Mouse (Mus musculus) hindbrain, postnatal 0 days (tissue): ENCODE measurements at regions not wholly inside any gene's neighbourhood (a gene's known extent, or its start where the extent isn't known, plus 50 kb on each side); places are given as distances from the start of the nearest gene placed in this dataset.
A peak's percentile ranks its signal among the peaks of the same experiment; 100 is the strongest.

Source experiments
- ATAC-seq: fragments of 200-750 bp; cut with Nextera tagmentation; 2 replicates; pipeline ENCODE4 v1.8.0; 2017; ENCODE audit warnings: mild to moderate bottlenecking, moderate TSS enrichment, moderate library complexity
- DNase-seq: peaks from one replicate; pipeline ENCODE4 v3.0.0-alpha.2; 2015; ENCODE audit warnings: low spot score
- H3K27ac ChIP-seq: fragments of 300-500 bp; sonication (generic); 2 replicates; pipeline ENCODE4 v1.5.1; 2014; ENCODE audit warnings: mild to moderate bottlenecking
- H3K27me3 ChIP-seq: fragments of 300-500 bp; sonication (generic); 2 replicates; pipeline ENCODE4 v1.6.1; 2014; ENCODE audit warnings: low read length, mixed read lengths; ENCODE audit not compliant: insufficient read depth
- H3K36me3 ChIP-seq: fragments of 300-500 bp; sonication (generic); 2 replicates; pipeline ENCODE4 v1.6.1; 2014; ENCODE audit warnings: low read length, mixed read lengths; ENCODE audit not compliant: insufficient read depth
- H3K4me1 ChIP-seq: fragments of 300-500 bp; sonication (generic); 2 replicates; pipeline ENCODE4 v1.6.1; 2014; ENCODE audit warnings: antibody characterized with exemption, low read length, mixed read lengths; ENCODE audit not compliant: insufficient read depth
- H3K4me2 ChIP-seq: fragments of 300-500 bp; sonication (generic); 2 replicates; pipeline ENCODE4 v1.6.1; 2014; ENCODE audit warnings: low read depth, mild to moderate bottlenecking, low read length, moderate library complexity, mixed read lengths
- H3K4me3 ChIP-seq: fragments of 300-500 bp; sonication (generic); 2 replicates; pipeline ENCODE4 v1.5.1; 2014; ENCODE audit warnings: low read length
- H3K9ac ChIP-seq: fragments of 300-500 bp; sonication (generic); replicated peaks from 2 replicates; pipeline ENCODE4 v1.6.1; 2014; ENCODE audit warnings: mild to moderate bottlenecking, low read length, moderate library complexity, mixed read lengths
- H3K9me3 ChIP-seq: fragments of 300-500 bp; sonication (generic); 2 replicates; pipeline ENCODE4 v1.6.1; 2016; ENCODE audit warnings: low read length, mixed read lengths
- CTCF ChIP-seq: IDR thresholded peaks from 2 replicates; pipeline ENCODE4 v1.5.1; 2016; ENCODE audit warnings: antibody characterized with exemption, control low read depth, low read depth
- WGBS: fragments of 180-500 bp; shearing (Covaris S2); extraction: QIAGEN DNeasy Blood & Tissue Kit; methylation state at CpG from one replicate; pipeline ENCODE4 v1.1.7; 2014; 5-methylcytosine and 5-hydroxymethylcytosine counted together

DNA sequence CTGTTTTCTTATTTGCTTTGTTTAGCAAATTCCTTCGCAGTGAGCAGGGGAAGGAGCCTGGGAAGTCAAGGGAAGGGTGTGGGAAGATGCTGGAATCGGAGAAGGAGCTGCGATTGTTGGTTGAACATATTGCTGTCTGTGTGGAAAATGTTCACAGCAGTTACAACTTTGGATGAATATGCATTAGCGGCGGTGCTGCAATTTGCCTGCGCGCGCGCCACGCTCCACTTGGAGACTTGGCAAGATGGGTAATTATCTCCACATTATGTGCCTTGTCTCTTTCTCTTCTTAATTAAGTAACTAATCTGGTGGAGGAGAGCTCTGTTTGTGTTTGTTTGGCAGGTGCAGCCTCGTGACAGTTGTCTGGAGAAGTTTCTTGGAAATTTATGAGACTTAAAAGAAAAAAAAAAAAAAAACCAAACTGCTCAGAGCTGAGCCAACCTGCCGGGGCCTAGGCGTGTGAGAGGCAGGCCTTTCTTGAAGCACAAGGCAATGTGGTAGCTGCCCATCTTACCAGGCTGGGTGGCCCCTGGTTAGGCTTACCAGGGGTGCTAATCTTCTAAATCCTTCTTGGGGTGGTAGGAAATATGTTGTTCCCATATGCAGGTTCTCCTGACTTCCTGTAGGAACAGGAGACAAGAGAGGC lies 279.2 kb upstream of the Tle3 start:
- TF ChIP-seq CTCF: no peak
- H3K27ac ChIP-seq: no peak overlapping the region
- DNase-seq (no peak), ATAC-seq (no peak)
- H3K4me1 ChIP-seq: no peaks in the 10 kb centered on the region
- no peaks in the 10 kb centered on the region for H3K27me3 ChIP-seq
- no peaks in the 10 kb centered on the region for H3K9me3 ChIP-seq
- no peaks in the 10 kb centered on the region for H3K36me3 ChIP-seq
- no peak overlapping the region for H3K9ac ChIP-seq
- H3K4me3 ChIP-seq: no peak overlapping the region
- no peak overlapping the region for H3K4me2 ChIP-seq
- 49% methylated on average over 13 of the region's 13 CpGs for WGBS

DNA sequence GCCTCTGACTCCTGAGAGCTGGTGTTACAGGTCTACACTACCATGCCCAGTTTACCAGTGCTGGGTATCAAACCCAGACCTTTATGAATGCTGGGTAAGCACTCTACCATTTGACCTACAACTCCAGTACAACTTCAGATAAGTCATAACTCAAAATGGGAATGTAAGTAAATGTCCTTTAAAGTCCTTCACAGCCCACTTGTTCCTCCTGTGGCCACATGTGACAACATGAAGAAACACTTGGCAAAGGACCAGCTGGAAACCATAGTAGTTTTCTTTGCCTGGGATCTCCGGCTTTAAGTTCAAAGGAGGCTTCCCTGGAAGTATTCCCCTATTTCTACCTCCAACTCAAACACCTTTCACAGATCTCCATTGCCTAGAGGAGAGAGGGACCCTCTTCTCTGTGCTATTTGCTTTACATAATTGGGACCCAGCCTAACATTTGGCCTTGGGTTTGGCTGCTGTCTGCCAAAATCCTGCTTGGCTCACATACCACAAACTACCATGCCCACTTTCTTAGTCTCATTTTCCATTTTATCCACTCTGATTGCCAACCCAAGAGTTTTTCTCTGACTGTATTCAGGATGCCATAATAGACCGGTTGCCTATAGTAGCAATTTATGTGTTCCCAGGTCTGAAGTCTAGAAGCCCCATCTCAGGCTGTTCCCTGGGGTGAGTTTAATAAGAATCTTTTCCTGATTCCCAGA lies 276.9 kb upstream of the Tle3 start:
- DNase-seq (no peak), ATAC-seq (no peak)
- no peak overlapping the region for H3K27ac ChIP-seq
- H3K9me3 ChIP-seq: no peaks in the 10 kb centered on the region
- no peak overlapping the region for H3K4me2 ChIP-seq
- H3K36me3 ChIP-seq: no peaks in the 10 kb centered on the region
- TF ChIP-seq CTCF: no peak
- H3K9ac ChIP-seq: no peak overlapping the region
- H3K4me3 ChIP-seq: no peak overlapping the region
- H3K4me1 ChIP-seq: no peaks in the 10 kb centered on the region
- 55% methylated on average over 2 of the region's 2 CpGs for WGBS
- H3K27me3 ChIP-seq: no peaks in the 10 kb centered on the region

DNA sequence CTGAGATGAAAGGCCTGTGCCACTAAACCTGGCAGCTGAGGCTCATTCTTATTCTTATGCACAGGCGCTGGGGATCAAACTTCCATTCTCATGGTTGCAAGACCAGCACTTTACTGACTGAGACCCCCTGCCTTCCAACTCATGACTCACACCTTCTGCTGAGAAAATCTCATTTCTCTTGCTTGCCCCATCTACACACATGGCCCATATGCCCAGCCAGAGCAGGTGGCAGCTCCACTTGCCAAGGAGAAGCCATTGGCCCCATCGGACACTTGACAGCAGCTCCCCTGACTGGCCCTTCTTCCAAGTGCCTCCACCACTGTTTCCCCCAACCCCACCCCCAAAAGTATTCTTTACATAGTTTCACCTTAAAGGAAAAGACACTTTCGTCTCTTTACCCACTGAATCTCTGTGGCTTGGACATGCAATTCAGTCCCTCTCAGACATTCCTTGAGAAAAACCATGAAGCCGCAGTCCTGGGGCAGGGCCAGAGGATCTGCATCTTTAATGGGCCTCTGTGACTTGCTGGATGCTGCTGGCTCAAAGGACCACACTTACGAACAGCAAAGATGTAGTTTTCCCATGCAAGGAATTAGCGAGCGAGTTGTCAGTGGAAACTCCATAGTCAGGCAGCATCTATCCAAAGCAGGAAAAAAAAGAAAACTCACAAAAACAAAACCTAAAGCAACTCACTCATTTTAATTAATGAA lies 270.3 kb upstream of the Tle3 start:
- peak; percentile 62; the same call in 1 of the 2 replicates for ATAC-seq

DNA sequence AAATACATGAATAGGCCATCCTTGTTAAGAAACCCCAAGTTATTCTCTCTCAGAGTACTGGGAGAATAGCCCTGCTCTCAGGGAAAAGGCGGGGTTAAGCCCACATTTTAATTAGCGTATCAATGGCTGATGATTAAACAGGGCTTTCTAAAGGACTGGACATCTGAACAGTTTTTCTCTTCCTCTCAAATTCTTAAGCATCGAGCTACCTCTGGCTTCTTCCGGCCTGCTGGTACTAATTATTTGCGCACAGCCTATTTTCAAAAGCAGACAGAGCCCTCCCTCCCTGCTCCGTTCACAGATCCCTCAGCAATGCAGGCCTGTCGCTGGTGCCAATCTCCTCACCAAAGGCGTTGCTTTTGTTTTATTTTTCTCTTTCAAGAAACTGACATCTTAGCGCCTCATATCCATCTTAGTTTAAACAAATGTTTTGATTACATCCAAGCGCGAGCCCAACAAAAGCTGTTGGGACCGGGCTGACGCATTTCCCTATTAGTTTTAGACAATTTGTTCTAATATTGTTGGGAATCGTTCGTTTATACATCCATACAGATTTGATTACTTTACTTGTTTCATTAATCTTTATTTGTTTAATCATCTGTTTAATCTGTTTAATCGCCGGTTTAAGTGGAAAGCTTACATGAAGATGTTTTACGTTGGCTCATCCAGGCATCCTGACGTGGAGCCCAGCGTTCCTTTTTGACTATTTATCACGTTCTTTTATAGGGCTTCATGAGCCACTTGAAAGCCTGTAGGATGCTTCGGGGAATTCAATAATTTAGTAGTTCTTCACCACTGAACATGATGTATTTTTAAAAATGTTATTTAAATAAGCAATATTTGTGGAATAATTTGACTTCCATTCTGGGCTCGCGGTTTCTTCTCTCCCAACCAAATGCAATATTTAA lies 269.5 kb upstream of the Tle3 start:
- 30% methylated on average over 24 of the region's 24 CpGs for WGBS
- Histone ChIP-seq H3K4me2 (no peak overlapping the region), H3K9ac (no peak overlapping the region), H3K27me3 (no peaks in the 10 kb centered on the region), H3K4me1 (peaks cover 8% of the 10 kb centered on the region; the same call in 1 of the 2 replicates), H3K4me3 (no peak overlapping the region), H3K27ac (peak overlapping the region; percentile 21; the same call in 1 of the 2 replicates), H3K36me3 (no peaks in the 10 kb centered on the region), H3K9me3 (no peaks in the 10 kb centered on the region)
- no peak for TF ChIP-seq CTCF
- 0 out of 2 replicates have a peak, but pooled peaks have one; percentile 68 for ATAC-seq
- peak; percentile 51 for DNase-seq

More for the DNA sequence above, 270.3 kb upstream of the Tle3 start:
- H3K9ac ChIP-seq: no peak overlapping the region
- DNase-seq: peak; percentile 51
- H3K4me3 ChIP-seq: no peak overlapping the region
- H3K4me1 ChIP-seq: peaks cover 8% of the 10 kb centered on the region; the same call in 1 of the 2 replicates
- no peak for TF ChIP-seq CTCF
- 27% methylated on average over 7 of the region's 7 CpGs for WGBS
- no peaks in the 10 kb centered on the region for H3K9me3 ChIP-seq
- no peaks in the 10 kb centered on the region for H3K36me3 ChIP-seq
- no peaks in the 10 kb centered on the region for H3K27me3 ChIP-seq
- H3K4me2 ChIP-seq: no peak overlapping the region
- H3K27ac ChIP-seq: peak overlapping the region; percentile 21; the same call in 1 of the 2 replicates

DNA sequence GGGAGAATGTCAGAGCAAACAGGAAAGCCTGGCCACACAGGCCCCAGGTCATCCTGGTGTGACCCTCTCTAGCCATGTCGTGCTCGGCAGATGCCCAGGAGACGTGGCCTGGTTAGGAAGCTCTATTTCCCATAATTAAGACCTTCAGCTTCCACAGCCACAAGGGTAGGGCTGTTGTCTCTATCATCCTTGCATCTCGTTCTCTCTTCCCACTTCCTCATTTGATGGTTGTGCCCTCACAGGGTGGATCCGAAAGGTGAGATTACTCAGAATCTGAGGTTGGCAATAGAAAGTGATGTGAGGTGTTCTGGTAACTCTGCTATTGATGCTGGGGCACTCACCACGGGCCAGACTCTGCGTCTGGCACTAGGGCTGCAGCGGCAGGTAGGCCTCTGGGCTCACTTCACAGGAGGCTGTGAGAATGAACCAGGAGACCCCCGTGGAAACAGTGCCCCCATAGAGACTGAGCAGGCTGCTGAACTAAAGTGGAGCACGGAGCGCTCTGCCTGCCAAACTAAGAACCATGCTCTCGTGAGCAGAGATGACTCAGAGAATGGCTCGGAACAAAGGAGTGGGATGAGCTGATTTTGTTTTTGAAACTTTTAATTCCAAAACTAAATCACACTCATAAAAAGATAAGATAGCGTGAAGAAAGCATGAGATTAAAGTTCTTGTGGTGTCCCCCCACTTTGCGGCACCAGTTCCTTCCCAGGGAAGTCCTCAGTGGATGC lies 266.5 kb upstream of the Tle3 start:
- Histone ChIP-seq H3K27me3 (no peaks in the 10 kb centered on the region), H3K4me1 (peaks cover 9% of the 10 kb centered on the region; the same call in 1 of the 2 replicates), H3K4me3 (no peak overlapping the region), H3K9ac (no peak overlapping the region), H3K27ac (no peak overlapping the region), H3K36me3 (no peaks in the 10 kb centered on the region), H3K9me3 (no peaks in the 10 kb centered on the region), H3K4me2 (no peak overlapping the region)
- WGBS: 82% methylated on average over 15 of the region's 15 CpGs
- no peak for ATAC-seq
- TF ChIP-seq CTCF: no peak
- no peak for DNase-seq
